15 mouse cellular contexts compared by ENCODE assay signal in the genomic region with DNA sequence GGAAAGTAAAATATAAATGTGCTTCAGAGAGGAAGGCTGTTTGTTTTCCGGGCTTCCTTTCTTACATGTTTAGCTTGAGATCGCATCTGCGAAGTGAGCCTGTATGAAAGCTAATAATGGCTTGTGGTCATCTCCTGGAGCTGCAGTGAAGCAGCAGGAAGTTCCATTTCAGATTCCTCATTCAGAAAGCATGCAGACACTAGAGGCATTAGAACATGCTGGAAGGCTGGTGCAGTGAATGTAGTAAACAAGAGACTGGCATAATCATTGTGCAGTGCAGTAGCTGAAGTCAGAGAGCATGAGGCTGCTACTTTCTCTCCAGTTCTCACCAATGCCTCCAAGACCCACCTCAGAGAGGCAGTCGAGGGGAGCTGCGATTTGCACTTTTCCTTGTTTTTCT.
"Had no signal": no experiment of that assay in that cellular context is flagged by ENCODE, and none has a peak within 500 bp of the region (broad histone marks: within the 10 kb centered on the region; RNA-seq: fewer than 3 reads in every experiment).

No protein-coding gene starts in this region.

- H3K27ac ChIP-seq: kidney, postnatal 0 days; layer of hippocampus, adult 2 months; limb, embryonic 10.5 days; limb, embryonic 13.5 days; liver, embryonic 12.5 days; liver, embryonic 15.5 days; macrophage; midbrain, embryonic 12.5 days had no signal

- H3K27me3 ChIP-seq: limb, embryonic 13.5 days; liver, embryonic 12.5 days; liver, embryonic 15.5 days; midbrain, embryonic 12.5 days had no signal

- H3K9ac ChIP-seq: limb, embryonic 13.5 days; liver, embryonic 12.5 days; liver, embryonic 15.5 days; midbrain, embryonic 12.5 days had no signal

- DNase-seq: kidney, postnatal 25 days; layer of hippocampus, adult 9-11 months; liver; lung, adult 18-20 months; thymus, postnatal 36 days had no signal

- H3K4me1 ChIP-seq: limb, embryonic 10.5 days; liver, embryonic 12.5 days; liver, embryonic 15.5 days; midbrain, embryonic 12.5 days had no signal

- H3K36me3 ChIP-seq: limb, embryonic 10.5 days; liver, embryonic 12.5 days; liver, embryonic 15.5 days; midbrain, embryonic 12.5 days had no signal

- H3K9me3 ChIP-seq: limb, embryonic 10.5 days; limb, embryonic 13.5 days; liver, embryonic 12.5 days; liver, embryonic 15.5 days; midbrain, embryonic 12.5 days had no signal

- ATAC-seq: liver, embryonic 12.5 days; lung, postnatal 0 days; midbrain, embryonic 16.5 days had no signal

- H3K4me2 ChIP-seq: limb, embryonic 13.5 days; liver, embryonic 12.5 days; liver, embryonic 15.5 days; midbrain, embryonic 12.5 days had no signal

- H3K4me3 ChIP-seq: layer of hippocampus, adult 2 months; limb, embryonic 10.5 days; limb, embryonic 13.5 days; liver, embryonic 12.5 days; liver, embryonic 15.5 days; midbrain, embryonic 12.5 days had no signal
